Mouse (Mus musculus) left cerebral cortex, adult 2 months (tissue): ENCODE measurements at regions not wholly inside any gene's neighbourhood (a gene's known extent, or its start where the extent isn't known, plus 50 kb on each side); places are given as distances from the start of the nearest gene placed in this dataset.
A peak's percentile ranks its signal among the peaks of the same experiment; 100 is the strongest.

Source experiments
- DNase-seq, 2 experiments: peaks; one replicate each; pipeline ENCODE4 v3.0.0; 2021 to 2022; ENCODE audit warnings: low spot score in 2 of 2, mixed read lengths in 1 of 2; ENCODE audit errors: extremely low spot score in 1 of 2
- H3K27ac ChIP-seq: fragments of 200-600 bp; 2 replicates; pipeline ENCODE4 v1.8.1; 2022
- H3K4me3 ChIP-seq: fragments of 200-600 bp; 2 replicates; pipeline ENCODE4 v1.8.1; 2022
- CTCF ChIP-seq: fragments of 200-600 bp; IDR thresholded peaks from 2 replicates; pipeline ENCODE4 v1.8.1; 2022; ENCODE audit warnings: antibody characterized with exemption, mild to moderate bottlenecking, moderate library complexity
- intact Hi-C: fragments of 180-260 bp; cut with DNase I; formaldehyde crosslinking; loops from one replicate; pipeline ENCODE4 v1.15.1; 2025

- DNase-seq = peak in 1 of 2 experiments; percentile 22
- no peak for TF ChIP-seq CTCF
- intact Hi-C loops = loop anchor here (5.0 kb wide), 1 partner anchor 450 kb away; no protein-coding TSS in a partner anchor
- H3K4me3 ChIP-seq = no peak overlapping the region
- no peak overlapping the region for H3K27ac ChIP-seq
Measured at GRCm38 (mm10) chr12:14687263-14687662, 535.4 kb upstream of the Fam84a start.

- intact Hi-C loops = no loop called here
- DNase-seq = no peak
- H3K4me3 ChIP-seq = no peak overlapping the region
- no peak overlapping the region for H3K27ac ChIP-seq
- TF ChIP-seq CTCF = no peak
Measured at GRCm38 (mm10) chr12:14676230-14676629, 524.4 kb upstream of the Fam84a start.

GRCm38 (mm10) chr12:14665909-14666308, 514.1 kb upstream of the Fam84a start:
- TF ChIP-seq CTCF = no peak
- Histone ChIP-seq H3K27ac (no peak overlapping the region), H3K4me3 (no peak overlapping the region)
- intact Hi-C loops = no loop called here
- DNase-seq = no peak
